Mouse (Mus musculus) hindbrain, embryonic 15.5 days (tissue): ENCODE measurements at regions not wholly inside any gene's neighbourhood (a gene's known extent, or its start where the extent isn't known, plus 50 kb on each side); places are given as distances from the start of the nearest gene placed in this dataset.

Source experiments
- ATAC-seq: fragments of 200-750 bp; cut with Nextera tagmentation; 2 replicates; pipeline ENCODE4 v1.8.0; 2017; ENCODE audit warnings: low read depth, moderate number of reproducible peaks, moderate TSS enrichment; ENCODE audit not compliant: low FRiP score
- H3K27ac ChIP-seq: fragments of 300-500 bp; sonication (generic); replicated peaks from 2 replicates; pipeline ENCODE4 v1.5.1; 2015; ENCODE audit warnings: mild to moderate bottlenecking, inconsistent platforms
- H3K27me3 ChIP-seq: fragments of 300-500 bp; sonication (generic); 2 replicates; pipeline ENCODE4 v1.6.1; 2015; ENCODE audit warnings: control low read depth, inconsistent platforms
- H3K36me3 ChIP-seq: fragments of 300-500 bp; sonication (generic); 2 replicates; pipeline ENCODE4 v1.6.1; 2015; ENCODE audit warnings: control low read depth, inconsistent platforms
- H3K4me1 ChIP-seq: fragments of 300-500 bp; sonication (generic); replicated peaks from 2 replicates; pipeline ENCODE4 v1.6.1; 2015; ENCODE audit warnings: control low read depth, inconsistent platforms
- H3K4me2 ChIP-seq: fragments of 300-500 bp; sonication (generic); 2 replicates; pipeline ENCODE4 v1.6.1; 2015; ENCODE audit warnings: moderate library complexity, mild to moderate bottlenecking, inconsistent platforms
- H3K4me3 ChIP-seq: fragments of 300-500 bp; sonication (generic); 2 replicates; pipeline ENCODE4 v1.5.1; 2015; ENCODE audit warnings: mild to moderate bottlenecking, inconsistent platforms
- H3K9ac ChIP-seq: fragments of 300-500 bp; sonication (generic); 2 replicates; pipeline ENCODE4 v1.6.1; 2015; ENCODE audit warnings: inconsistent platforms
- H3K9me3 ChIP-seq: fragments of 300-500 bp; sonication (generic); 2 replicates; pipeline ENCODE4 v1.6.1; 2016; ENCODE audit warnings: control low read depth, inconsistent platforms
- WGBS: fragments of 180-500 bp; shearing (Covaris S2); methylation state at CpG from one replicate; pipeline ENCODE4 v1.1.7; 2015; 5-methylcytosine and 5-hydroxymethylcytosine counted together

GRCm38 (mm10) chr3:50687755-50688154, 244.3 kb upstream of the Slc7a11 start:
- WGBS, result 68% methylated on average over 3 of the region's 3 CpGs
- Histone ChIP-seq H3K4me2 (no peak overlapping the region), H3K36me3 (no peaks in the 10 kb centered on the region), H3K9ac (no peak overlapping the region), H3K27me3 (no peaks in the 10 kb centered on the region), H3K9me3 (no peaks in the 10 kb centered on the region), H3K4me3 (no peak overlapping the region), H3K27ac (no peak overlapping the region), H3K4me1 (no peaks in the 10 kb centered on the region)
- ATAC-seq, result no peak

GRCm38 (mm10) chr3:50678611-50678988, 235.2 kb upstream of the Slc7a11 start:
- Histone ChIP-seq H3K36me3 (no peaks in the 10 kb centered on the region), H3K4me1 (peaks cover 13% of the 10 kb centered on the region), H3K9ac (no peak overlapping the region), H3K4me2 (peak overlapping the region; percentile 26; the same call in 1 of the 2 replicates), H3K9me3 (no peaks in the 10 kb centered on the region), H3K27ac (0 out of 2 replicates have a peak overlapping the region, but pooled peaks have one; percentile 43), H3K4me3 (no peak overlapping the region), H3K27me3 (no peaks in the 10 kb centered on the region)
- 30% methylated on average over 5 of the region's 5 CpGs for WGBS
- ATAC-seq, result peak; percentile 63; the same call in 1 of the 2 replicates

GRCm38 (mm10) chr3:50677953-50678610, 234.7 kb upstream of the Slc7a11 start:
- no peak overlapping the region for H3K4me3 ChIP-seq
- H3K27me3 ChIP-seq, result no peaks in the 10 kb centered on the region
- ATAC-seq, result peak; percentile 82; the same call in 1 of the 2 replicates
- H3K9ac ChIP-seq, result no peak overlapping the region
- peak overlapping the region; percentile 52 for H3K27ac ChIP-seq
- peak overlapping the region; percentile 26 for H3K4me2 ChIP-seq
- H3K4me1 ChIP-seq, result peaks cover 13% of the 10 kb centered on the region
- H3K9me3 ChIP-seq, result no peaks in the 10 kb centered on the region
- H3K36me3 ChIP-seq, result no peaks in the 10 kb centered on the region
- WGBS, result 28% methylated on average over 13 of the region's 13 CpGs

- 95% methylated on average over 1 of the region's 1 CpGs for WGBS
- no peak for ATAC-seq
- no peak overlapping the region for H3K9ac ChIP-seq
These were observed 232.4 kb upstream of the Slc7a11 start for GRCm38 (mm10) chr3:50675769-50676168.

DNA sequence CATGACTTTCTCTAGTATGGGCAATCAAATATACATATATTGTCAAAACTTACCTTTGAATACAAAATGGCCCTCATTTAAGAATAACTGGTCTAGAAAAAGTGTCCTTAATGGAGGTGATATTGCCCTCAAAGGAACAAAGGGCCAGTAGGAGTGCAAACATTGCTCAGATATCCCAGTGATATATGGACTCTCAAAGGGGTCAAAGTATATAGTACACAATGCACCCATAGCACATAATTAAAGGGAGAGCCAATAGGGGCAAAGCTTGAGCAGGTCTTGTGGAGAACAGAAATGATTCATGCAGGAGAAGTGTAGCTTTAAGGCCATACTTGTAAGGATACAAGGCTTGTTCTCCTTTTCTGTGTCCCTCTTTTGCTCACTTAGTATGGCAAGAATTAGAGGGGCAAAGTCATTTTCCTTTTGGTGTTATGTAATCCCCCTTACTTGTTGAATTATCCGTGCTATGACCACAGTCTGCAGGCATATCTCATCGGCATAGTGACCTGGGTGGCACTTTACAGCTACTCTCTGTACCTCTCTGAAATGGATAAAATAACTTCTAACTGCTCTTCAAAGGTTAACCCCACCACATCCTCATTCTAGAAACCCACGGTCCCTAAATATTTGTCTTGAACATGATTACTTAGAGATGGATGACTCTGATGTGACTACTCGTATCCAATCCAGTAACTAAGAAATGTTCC, 231.6 kb upstream of the Slc7a11 start:
- Histone ChIP-seq H3K9ac (no peak overlapping the region), H3K27ac (no peak overlapping the region), H3K27me3 (no peaks in the 10 kb centered on the region), H3K9me3 (no peaks in the 10 kb centered on the region), H3K36me3 (no peaks in the 10 kb centered on the region), H3K4me3 (no peak overlapping the region), H3K4me2 (no peak overlapping the region), H3K4me1 (peaks cover 13% of the 10 kb centered on the region)
- ATAC-seq, result no peak
- WGBS, result 89% methylated on average over 4 of the region's 4 CpGs

More at GRCm38 (mm10) chr3:50675769-50676168, 232.4 kb upstream of the Slc7a11 start:
- Histone ChIP-seq H3K4me3 (no peak overlapping the region), H3K36me3 (no peaks in the 10 kb centered on the region), H3K27me3 (no peaks in the 10 kb centered on the region), H3K4me2 (no peak overlapping the region), H3K4me1 (peaks cover 13% of the 10 kb centered on the region), H3K9me3 (no peaks in the 10 kb centered on the region), H3K27ac (no peak overlapping the region)

GRCm38 (mm10) chr3:50665316-50665715, 221.9 kb upstream of the Slc7a11 start:
- 0 out of 2 replicates have a peak, but pooled peaks cover 8% of the 10 kb centered on the region for H3K4me1 ChIP-seq
- no peak for ATAC-seq
- WGBS, result 77% methylated on average over 6 of the region's 6 CpGs
- no peaks in the 10 kb centered on the region for H3K27me3 ChIP-seq
- H3K36me3 ChIP-seq, result no peaks in the 10 kb centered on the region
- H3K9me3 ChIP-seq, result no peaks in the 10 kb centered on the region
- no peak overlapping the region for H3K9ac ChIP-seq
- no peak overlapping the region for H3K4me3 ChIP-seq
- no peak overlapping the region for H3K27ac ChIP-seq
- no peak overlapping the region for H3K4me2 ChIP-seq

DNA sequence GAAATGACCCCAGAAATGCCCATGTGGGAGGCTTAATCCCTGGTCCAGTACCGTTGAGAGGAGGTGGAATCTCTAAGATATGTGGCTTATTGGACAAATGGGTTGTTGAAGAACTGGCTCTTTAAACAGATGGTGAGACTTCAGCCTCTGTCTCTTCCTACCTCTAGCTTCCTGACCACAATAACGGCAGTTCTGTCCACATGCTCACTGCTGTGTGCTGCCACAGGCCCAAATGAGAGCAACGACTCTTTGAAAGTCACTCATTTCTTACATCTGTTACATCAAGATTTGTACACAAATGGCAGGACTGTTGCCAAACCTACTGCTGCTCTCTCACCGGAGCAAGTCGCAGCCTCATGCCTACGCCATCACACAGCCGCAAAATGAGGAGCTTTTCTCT, 217.6 kb upstream of the Slc7a11 start:
- Histone ChIP-seq H3K4me2 (no peak overlapping the region), H3K4me3 (no peak overlapping the region), H3K4me1 (0 out of 2 replicates have a peak, but pooled peaks cover 8% of the 10 kb centered on the region), H3K27ac (no peak overlapping the region), H3K9ac (no peak overlapping the region), H3K27me3 (no peaks in the 10 kb centered on the region), H3K36me3 (no peaks in the 10 kb centered on the region), H3K9me3 (no peaks in the 10 kb centered on the region)
- 67% methylated on average over 7 of the region's 7 CpGs for WGBS
- no peak for ATAC-seq

DNA sequence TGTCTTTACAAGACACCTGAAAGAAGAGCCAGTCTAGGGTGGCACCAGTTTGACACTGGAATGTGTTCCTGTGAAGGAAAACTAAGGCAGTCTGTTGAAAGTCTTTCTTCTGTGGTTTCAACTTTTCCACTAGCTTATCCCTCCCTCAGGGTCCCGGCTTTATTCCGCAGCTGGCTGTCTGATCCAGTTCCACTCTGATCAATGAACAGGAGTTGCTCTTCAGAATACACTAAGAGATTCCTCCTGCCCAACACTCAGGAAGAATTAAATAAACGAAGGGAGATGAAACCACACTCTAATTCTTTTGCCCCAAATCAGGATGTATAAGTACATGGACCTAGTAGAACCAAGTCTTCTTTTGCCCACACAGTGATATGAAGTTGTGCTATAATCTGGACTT, 217.2 kb upstream of the Slc7a11 start:
- no peaks in the 10 kb centered on the region for H3K36me3 ChIP-seq
- no peak overlapping the region for H3K9ac ChIP-seq
- H3K4me3 ChIP-seq, result no peak overlapping the region
- no peak overlapping the region for H3K4me2 ChIP-seq
- H3K9me3 ChIP-seq, result no peaks in the 10 kb centered on the region
- 0 out of 2 replicates have a peak, but pooled peaks cover 8% of the 10 kb centered on the region for H3K4me1 ChIP-seq
- ATAC-seq, result no peak
- 96% methylated on average over 3 of the region's 3 CpGs for WGBS
- H3K27me3 ChIP-seq, result no peaks in the 10 kb centered on the region
- no peak overlapping the region for H3K27ac ChIP-seq

- no peak overlapping the region for H3K4me3 ChIP-seq
- no peaks in the 10 kb centered on the region for H3K9me3 ChIP-seq
- ATAC-seq, result no peak
- H3K9ac ChIP-seq, result no peak overlapping the region
- H3K4me2 ChIP-seq, result no peak overlapping the region
- H3K27ac ChIP-seq, result no peak overlapping the region
- H3K4me1 ChIP-seq, result 0 out of 2 replicates have a peak, but pooled peaks cover 8% of the 10 kb centered on the region
- H3K27me3 ChIP-seq, result no peaks in the 10 kb centered on the region
- 84% methylated on average over 2 of the region's 2 CpGs for WGBS
- H3K36me3 ChIP-seq, result no peaks in the 10 kb centered on the region
These were observed 214.5 kb upstream of the Slc7a11 start for GRCm38 (mm10) chr3:50657890-50658289.

DNA sequence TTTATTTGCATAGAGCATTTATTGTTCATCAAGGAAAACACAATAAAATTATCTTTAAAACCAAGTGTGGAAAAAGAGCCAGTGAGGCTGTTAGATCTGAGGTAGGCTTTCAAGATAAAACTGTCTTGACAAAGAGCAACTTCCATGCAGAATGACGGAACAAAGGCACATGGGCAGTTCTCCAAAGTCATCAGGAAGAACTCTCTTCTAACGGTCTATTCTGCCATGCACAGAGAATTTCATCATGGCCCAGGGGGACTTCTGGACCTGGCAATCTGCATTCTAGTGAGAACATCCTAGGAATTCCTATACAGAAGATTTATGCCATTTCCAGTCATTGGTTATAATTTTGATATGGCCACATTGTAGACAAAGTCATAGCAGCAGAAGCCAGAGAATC, 211.0 kb upstream of the Slc7a11 start:
- H3K27me3 ChIP-seq, result no peaks in the 10 kb centered on the region
- no peak for ATAC-seq
- no peaks in the 10 kb centered on the region for H3K9me3 ChIP-seq
- no peaks in the 10 kb centered on the region for H3K36me3 ChIP-seq
- H3K9ac ChIP-seq, result no peak overlapping the region
- H3K4me1 ChIP-seq, result no peaks in the 10 kb centered on the region
- no peak overlapping the region for H3K27ac ChIP-seq
- 69% methylated on average over 2 of the region's 2 CpGs for WGBS
- H3K4me3 ChIP-seq, result no peak overlapping the region
- H3K4me2 ChIP-seq, result no peak overlapping the region

DNA sequence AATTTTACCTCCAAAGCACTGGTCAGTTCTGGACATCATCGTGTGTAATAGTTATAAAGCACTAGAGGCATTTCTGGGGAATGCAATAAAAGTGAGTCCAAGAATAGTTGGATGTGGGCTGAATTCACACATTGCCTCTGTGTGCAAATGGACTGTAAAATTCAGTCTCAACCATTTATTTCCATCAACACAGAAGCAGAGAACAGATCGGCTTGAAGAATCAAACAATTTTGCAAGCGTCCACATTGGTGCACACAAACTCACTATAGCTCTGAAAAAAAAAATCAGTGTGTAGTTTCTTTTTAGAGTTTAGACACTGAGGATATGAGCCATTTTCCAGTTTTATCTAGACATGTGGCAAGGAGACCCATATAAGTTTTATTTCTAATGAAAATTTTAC, 208.9 kb upstream of the Slc7a11 start:
- no peak overlapping the region for H3K27ac ChIP-seq
- ATAC-seq, result no peak
- no peaks in the 10 kb centered on the region for H3K27me3 ChIP-seq
- H3K9me3 ChIP-seq, result no peaks in the 10 kb centered on the region
- no peaks in the 10 kb centered on the region for H3K36me3 ChIP-seq
- H3K4me3 ChIP-seq, result no peak overlapping the region
- WGBS, result 89% methylated on average over 3 of the region's 3 CpGs
- no peak overlapping the region for H3K4me2 ChIP-seq
- H3K4me1 ChIP-seq, result no peaks in the 10 kb centered on the region
- no peak overlapping the region for H3K9ac ChIP-seq

DNA sequence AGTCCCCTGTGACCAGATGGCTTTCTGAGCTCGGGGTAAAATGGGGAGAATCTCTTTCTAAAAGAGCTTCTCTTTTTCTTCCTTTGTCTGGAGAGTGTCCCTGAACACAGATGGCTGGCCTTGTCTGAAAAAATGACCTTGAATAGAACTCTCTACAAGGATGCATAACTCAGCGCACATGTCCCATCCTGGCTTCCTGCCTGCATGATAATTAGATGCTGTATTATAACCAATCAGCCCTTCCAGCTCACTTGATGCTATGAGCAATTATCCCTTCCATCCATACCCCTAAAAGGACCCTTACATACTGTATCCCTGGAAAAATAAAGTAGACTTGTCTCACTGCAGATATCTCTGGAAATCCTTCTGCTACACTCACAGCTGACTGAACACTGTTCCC, 199.7 kb upstream of the Slc7a11 start:
- Histone ChIP-seq H3K4me1 (no peaks in the 10 kb centered on the region; the same call in 1 of the 2 replicates), H3K4me3 (no peak overlapping the region), H3K9ac (no peak overlapping the region), H3K27ac (no peak overlapping the region), H3K4me2 (no peak overlapping the region), H3K27me3 (no peaks in the 10 kb centered on the region), H3K36me3 (no peaks in the 10 kb centered on the region), H3K9me3 (no peaks in the 10 kb centered on the region)
- 52% methylated on average over 2 of the region's 2 CpGs for WGBS
- no peak for ATAC-seq
